Mouse (Mus musculus): ENCODE measurements around the gene Hist1h3h.

The Hist1h3h gene

DNA sequence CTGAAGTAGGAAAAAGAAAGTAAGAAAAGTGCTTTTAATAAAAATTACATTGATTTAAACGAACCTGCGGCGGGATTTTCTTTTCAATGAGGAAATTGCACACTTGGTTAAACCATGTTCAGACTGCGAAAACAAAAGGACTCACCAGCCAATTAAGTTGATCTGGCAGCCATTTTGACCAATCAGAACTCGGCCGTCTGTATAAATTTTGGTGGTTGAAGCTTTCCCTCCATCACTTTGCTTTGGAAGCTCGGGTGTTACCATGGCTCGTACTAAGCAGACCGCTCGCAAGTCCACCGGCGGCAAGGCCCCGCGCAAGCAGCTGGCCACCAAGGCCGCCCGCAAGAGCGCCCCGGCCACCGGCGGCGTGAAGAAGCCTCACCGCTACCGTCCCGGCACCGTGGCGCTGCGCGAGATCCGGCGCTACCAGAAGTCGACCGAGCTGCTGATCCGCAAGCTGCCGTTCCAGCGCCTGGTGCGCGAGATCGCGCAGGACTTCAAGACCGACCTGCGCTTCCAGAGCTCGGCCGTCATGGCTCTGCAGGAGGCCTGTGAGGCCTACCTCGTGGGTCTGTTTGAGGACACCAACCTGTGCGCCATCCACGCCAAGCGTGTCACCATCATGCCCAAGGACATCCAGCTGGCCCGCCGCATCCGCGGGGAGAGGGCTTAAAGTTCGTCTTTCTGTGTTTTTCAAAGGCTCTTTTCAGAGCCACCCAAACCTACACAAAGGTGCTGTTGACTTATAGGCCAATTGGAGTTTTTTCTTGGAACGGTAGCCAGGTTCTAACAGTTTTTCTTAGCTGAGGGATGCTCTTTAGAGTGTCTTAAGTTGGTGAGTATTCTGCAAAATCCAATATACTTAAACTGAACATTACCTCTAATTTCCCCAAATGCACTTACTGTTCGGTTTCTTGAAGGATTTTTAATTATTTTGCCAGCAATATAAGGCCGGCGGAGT is at the start of gene Hist1h3h:
Gene Hist1h3h (plus strand): TSS at position 263 of the 961 bp plus-strand sequence.
- DNase-seq (ENCODE audit: low spot score) = peak; percentile 86

DNA sequence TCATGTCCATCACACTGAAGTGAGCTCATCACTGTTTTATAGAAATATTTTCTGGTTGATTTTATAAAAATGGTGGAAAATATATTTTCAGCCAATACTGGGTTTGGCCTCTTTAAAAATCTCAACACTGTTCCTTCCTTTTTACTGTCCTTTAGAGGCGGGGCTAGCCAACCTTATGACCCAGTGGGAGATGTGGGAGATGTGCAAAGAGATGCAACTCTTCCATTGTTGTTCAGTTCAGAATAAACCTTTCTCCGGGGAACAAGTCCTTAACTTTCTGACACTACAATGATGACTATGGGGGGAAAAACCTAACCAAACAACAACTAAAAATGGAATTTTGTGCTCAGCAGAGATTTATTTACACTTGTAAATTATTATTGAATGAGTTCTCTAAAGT is 40.2 kb upstream of the Hist1h3h start, which contains the start of gene Olfr1360:
Gene Olfr1360 (minus strand): TSS at position 101 of the 400 bp plus-strand sequence.
- DNase-seq (ENCODE audit: low spot score) = no peak

DNA sequence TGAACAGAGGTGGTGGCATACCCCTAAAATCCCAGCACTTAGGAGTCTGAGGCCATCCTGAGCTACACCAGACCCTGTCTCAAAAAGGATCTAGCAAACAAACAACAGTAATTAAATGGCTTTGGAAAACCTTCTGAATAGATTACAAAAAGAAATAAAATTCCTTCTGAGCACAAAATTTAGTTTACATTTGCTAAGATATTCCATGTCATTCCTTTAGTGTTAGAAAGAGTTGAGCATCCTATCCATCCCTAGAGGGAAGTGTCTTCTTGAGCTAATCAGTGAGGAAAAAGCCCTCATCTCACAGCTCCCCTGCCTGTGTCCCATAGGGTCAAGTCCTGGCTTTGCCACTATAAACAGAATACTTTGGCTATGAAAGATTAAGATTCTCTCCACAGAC is 19.6 kb upstream of the Hist1h3h start, which contains the start of gene Olfr1359:
Gene Olfr1359 (plus strand): TSS at position 301 of the 400 bp plus-strand sequence.
- no peak for DNase-seq (ENCODE audit: low spot score)

DNA sequence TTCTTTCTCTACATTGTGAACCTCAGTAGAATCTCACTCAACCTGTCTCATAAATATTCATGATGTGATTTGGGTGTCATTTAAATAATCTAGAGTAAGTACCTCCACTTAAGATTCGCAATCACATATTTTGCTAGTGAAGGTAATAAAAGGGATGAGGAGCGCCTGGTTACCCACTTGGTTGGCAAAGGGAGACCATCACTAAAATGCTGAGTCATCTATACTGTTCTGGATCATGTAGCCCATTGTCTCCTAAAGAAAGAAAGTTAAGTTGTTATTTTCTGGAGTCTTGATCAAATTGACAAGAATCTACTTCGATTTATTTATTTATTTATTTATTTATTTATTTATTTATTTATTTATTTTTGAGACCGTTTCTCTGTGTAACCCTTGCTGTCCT is 10.8 kb upstream of the Hist1h3h start:
- DNase-seq (ENCODE audit: low spot score) = no peak

DNA sequence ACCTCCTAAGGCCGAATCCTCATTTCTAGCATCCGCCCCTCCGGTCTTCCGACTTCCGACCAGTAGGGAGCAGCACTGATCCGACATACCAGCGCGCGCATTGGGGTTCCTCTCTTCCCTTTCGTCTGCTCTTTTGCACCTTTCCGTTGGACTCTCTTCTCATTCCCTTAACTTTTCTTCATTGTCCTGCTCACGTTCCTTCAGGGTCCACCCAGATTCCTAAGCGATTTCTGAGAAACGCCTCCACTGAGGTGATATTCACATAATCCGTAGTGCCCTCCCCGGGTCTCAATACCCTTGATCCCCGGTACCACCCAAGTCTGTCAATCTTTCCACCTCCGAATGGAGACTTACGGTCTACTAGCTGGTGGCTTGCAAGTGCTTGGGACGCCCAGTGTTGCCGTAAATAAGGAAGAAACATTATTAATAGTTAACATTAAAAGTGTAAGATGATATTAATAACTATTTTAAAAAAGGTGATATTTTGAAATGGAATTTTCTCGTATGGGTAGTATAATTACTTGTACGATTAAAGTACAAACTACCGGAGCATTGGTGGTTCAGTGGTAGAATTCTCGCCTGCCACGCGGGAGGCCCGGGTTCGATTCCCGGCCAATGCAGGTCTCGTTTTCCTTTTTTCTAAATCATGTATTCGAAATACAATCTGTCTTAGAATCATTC is 7.3 kb upstream of the Hist1h3h start:
- DNase-seq (ENCODE audit: low spot score) = peak; percentile 85

DNA sequence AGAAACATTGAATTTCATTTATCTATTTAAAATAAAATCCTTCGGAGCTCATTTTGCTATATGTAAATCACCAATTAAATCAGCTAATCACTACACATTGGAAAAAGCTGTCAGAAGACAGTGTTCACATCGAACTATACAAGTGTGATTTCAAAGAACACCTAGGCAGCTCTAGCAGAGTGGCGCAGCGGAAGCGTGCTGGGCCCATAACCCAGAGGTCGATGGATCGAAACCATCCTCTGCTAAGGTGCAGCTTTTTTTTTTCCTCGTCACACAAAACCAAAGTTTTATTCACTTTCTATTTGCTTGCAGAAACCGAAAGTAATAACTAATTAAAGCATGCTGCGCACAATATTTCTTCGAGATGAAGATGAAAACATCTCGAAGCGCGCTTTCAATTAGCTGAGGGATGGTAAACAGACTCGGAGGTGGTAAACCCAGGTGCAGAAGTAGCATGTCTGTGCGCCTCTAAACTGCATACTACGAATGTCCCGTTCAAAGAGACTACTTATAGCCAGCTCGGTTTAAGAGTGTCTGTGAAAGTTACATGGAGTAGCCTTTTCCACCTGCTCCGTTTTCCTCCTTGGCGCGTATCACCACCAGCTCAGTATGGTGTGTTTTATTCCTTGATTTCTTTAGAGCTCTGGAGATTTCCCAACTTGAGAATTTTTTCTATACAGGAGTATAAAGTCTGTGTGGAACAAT is 6.5 kb upstream of the Hist1h3h start:
- DNase-seq (ENCODE audit: low spot score) = peak; percentile 77

DNA sequence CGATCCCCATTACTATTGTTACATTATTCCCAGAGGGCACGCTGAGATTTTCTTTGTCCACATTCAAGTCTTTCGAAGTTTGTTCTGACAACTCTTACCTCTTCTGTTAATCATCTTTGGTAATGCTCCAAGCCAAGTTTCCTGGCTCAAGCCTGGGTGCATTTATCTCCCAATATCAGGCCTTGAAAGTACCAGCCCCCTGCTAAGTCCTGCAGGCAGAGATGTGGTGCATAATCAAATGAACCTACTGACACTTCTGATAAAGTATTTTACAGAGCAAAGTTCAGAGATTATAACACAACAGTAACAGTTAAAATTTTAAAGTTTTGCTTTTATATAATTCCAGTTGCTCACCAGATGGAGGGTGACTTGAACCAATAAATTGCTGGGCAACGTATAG is 5.8 kb upstream of the Hist1h3h start:
- DNase-seq (ENCODE audit: low spot score) = no peak

DNA sequence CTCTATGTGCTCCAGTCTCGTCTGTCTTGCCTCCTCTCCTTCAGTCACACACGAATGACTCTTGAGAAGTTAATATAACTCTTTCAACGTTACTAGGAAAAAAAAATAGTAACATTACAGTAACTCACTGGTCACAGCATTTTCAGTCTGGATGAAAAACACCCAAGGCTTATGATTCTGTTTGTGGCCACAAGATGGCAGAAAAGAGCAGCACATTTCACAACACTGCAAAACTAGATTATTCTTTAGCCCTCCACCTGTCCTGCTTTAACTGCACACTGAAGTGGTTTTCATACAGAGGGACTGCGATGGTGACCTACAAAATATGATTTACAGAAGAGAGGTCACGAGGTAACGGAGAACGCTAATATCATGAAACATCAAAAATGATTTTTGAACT is 2.7 kb upstream of the Hist1h3h start:
- peak; percentile 62 for DNase-seq (ENCODE audit: low spot score)

DNA sequence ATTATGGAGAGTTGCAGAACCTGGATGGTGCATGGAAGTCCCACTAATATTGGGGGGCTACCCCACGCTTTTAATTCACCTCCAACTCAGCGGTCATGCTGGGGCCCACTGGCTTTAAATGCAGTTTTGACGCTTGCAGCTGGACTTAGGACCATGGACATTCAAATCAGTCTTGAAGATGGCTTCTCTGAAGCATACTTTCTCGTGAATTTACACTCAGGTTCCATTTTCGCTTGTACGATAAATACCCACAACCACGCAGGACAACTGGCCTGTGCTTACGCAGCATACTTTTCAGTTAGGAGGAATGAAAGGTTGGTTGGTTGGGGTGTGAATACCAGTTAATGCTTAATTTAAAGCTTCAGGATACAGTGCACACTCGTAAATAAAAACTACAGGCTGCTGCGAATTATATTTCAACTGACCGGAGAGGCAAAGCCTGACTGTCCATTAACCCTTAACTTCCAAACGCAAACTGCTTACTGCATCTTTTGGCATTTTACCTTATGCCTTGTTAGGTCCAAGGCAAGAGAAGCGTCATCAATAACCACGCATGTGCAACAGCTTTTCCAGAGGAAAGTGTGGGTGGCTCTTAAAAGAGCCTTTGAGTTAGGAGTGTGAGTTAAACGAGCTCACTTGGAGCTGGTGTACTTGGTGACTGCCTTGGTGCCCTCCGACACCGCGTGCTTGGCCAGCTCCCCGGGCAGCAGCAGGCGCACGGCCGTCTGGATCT is 2.2 kb upstream of the Hist1h3h start:
- DNase-seq (ENCODE audit: low spot score) = peak; percentile 32

DNA sequence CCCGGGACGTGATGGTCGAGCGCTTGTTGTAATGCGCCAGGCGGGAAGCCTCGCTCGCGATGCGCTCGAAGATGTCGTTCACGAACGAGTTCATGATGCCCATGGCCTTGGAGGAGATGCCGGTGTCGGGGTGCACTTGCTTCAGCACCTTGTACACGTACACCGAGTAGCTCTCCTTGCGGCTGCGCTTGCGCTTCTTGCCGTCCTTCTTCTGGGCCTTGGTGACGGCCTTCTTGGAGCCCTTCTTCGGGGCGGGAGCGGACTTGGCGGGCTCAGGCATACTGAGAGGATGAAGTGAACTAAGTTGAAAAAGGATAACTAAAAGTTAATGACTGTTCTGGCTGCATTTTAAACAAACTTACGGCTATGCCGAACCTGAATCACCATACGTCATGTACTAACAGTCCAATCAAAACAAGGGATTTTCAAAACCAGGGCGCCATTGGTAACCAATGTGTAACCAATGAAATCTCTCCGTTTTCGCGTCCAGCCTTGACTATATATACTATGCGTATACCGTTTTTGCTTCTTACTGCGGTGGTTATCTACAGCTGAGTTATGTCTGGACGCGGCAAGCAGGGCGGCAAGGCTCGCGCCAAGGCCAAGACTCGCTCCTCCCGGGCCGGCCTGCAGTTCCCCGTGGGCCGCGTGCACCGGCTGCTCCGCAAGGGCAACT is 1.5 kb upstream of the Hist1h3h start, which contains the start of the genes Hist1h2bl and Hist1h2ai:
Gene Hist1h2bl (minus strand): TSS at position 280 of the 676 bp plus-strand sequence.
Gene Hist1h2ai (plus strand): TSS at position 559 of the 676 bp plus-strand sequence.
- peak; percentile 84 for DNase-seq (ENCODE audit: low spot score)

DNA sequence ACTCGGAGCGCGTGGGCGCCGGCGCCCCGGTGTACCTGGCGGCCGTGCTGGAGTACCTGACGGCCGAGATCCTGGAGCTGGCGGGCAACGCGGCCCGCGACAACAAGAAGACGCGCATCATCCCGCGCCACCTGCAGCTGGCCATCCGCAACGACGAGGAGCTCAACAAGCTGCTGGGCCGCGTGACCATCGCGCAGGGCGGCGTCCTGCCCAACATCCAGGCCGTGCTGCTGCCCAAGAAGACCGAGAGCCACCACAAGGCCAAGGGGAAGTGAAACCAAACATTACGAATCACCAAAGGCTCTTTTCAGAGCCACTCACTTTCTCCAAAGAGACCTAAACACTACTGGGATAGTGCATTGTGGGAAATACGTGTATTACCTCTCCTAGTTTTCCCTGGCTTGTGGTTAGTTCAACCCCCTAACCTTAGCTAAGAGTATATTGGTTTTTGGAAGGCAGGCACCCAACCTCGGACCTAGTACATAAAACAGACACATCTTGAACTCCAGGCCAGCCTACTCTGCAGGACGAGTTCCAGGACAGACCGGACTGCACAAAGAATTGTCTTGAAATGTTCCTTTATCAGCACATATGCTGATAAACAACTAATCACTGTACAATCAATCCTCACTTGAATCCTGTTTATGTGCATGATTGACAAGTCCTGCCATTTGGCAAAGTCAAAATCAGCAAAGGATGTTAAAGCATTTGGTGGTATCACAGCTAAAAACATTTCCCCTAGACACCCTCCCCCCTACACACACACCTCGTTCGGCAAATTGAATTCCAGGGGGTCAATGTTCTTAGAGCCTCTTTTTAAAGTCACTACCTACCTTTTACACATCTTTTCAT is 693 bp upstream of the Hist1h3h start:
- DNase-seq (ENCODE audit: low spot score) = peak; percentile 59

DNA sequence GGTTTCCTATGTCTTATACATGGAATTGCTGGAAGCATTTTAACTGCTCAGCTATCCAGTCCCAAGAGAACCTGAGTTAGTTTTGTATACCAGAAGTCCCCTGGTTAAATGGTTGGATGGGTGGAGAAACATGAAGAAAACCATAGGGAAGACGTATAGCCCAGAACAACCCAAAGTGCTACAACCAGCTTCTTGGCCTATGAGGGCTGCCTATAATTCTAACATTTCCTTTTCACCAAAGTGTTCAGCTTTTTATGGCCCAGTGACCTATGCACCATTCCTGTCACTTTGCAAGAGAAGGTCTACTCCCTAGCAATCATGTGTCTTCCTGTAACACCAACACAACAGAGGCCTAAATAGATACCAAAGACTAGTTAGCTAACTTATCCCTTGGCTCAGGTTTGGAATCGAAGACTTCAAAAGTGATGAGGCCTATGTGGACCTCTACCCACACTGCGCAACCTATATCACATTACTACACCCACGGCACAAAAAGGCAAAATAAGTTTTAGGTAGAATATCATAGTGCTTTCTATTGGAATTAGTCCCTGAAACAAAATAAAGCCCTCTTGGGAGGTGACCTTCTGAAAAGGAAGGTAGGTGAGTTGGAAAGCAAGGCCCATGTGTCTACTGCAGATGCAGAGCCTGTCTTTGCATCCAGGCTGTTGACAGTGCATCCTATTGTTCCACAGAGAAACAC is 1.1 kb downstream of the Hist1h3h start:
- DNase-seq (ENCODE audit: low spot score) = no peak

DNA sequence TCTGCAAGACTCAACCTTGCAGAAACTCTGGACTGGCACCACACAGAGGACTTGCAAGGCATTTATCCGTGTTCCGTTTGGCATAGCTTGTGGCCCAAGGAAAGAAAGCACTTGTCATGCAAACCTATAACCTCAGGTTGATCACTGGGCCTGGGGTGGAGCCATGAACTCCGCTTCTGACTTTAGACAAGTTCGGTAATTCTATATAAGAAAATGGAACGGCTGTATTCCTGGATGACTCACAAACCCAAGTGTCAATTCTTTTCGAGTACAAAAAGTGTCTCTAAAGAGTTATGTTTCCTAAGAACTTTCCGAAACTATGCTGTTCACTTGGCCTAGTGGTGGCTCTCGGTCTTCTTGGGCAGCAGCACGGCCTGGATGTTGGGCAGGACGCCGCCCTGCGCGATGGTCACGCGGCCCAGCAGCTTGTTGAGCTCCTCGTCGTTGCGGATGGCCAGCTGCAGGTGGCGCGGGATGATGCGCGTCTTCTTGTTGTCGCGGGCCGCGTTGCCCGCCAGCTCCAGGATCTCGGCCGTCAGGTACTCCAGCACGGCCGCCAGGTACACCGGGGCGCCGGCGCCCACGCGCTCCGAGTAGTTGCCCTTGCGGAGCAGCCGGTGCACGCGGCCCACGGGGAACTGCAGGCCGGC is 3.8 kb downstream of the Hist1h3h start:
- DNase-seq (ENCODE audit: low spot score) = peak; percentile 22

DNA sequence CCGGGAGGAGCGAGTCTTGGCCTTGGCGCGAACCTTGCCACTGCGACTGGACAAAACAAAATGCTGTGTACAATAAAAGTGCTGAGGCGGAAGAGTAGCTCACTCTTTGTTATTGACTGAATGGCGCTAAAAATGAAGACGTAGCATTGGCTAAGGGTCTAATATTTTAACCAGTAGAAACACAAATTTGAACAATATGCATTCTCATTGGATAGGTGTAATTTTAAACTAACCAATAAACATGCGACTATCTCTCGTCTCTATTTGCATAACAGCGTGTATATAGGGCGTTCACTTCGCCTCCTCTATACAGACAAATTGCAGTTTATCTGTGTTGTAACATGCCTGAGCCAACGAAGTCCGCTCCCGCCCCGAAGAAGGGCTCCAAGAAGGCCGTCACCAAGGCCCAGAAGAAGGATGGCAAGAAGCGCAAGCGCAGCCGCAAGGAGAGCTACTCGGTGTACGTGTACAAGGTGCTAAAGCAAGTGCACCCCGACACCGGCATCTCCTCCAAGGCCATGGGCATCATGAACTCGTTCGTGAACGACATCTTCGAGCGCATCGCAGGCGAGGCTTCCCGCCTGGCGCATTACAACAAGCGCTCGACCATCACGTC is 4.4 kb downstream of the Hist1h3h start, which contains the start of gene Hist1h2bm:
Gene Hist1h2bm (plus strand): TSS at position 288 of the 616 bp plus-strand sequence.
- peak; percentile 68 for DNase-seq (ENCODE audit: low spot score)

DNA sequence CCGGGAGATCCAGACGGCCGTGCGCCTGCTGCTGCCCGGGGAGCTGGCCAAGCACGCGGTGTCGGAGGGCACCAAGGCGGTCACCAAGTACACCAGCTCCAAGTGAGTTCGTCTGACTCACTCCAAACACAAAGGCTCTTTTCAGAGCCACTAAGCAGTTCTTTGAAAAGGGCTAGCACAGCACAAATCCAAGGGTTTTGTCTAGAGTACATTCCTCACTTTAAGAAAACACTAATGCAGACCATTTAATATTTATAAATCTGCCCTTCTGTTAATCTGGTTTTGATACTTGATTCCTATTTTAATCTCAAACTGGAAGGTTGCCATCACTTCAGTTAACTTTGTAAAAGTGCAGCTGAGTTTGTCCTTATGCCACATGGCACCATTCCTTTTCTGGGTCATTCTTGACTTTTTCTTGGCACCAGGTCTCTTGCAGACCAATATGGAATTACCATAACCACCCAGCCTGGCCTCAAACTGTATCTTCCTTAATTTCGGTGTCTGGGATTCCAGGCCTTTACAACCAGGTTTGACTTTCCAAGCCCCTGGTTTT is 5.0 kb downstream of the Hist1h3h start:
- no peak for DNase-seq (ENCODE audit: low spot score)

DNA sequence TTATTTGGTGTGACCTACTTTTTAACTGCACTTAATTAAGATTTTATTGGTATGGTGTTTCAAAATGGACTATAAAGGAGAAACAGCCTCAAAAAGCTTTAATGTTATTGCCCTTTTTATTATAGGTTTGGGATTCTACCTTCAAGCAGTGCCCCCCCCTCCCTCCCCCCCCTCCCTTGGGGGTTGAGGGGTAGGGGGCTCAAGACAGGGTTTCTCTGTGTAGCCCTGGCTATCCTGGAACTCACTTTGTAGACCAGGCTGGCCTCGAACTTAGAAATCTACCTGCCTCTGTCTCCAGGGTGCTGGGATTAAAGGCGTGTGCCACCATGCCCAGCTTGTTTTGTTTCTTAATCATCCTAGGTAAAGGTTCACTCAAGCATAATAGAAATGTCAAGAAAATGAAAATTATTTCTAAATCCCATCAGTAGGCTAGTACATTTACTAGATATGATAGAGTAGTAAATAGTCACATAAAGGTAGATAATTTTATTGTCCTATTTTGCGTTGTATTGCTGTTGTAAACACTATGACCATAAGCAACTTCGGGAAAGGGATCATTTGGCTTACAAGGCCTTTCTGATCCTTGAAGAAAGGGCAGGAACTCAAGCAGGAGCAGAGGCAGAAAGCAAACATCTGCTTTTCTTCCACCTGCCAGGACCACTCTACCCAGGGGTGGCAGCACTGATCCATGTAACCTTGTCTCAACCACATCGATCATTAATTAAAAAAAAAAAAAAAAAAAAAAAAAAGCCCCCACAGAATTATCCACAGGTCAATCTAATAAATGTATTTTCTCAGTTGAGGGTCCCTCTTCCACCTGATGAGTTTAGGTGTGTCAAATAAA is 5.8 kb downstream of the Hist1h3h start:
- no peak for DNase-seq (ENCODE audit: low spot score)

Data from spleen, adult 12 weeks (tissue).